Mouse (Mus musculus) spleen, postnatal 10 days (tissue): ENCODE data around the gene Itm2b.

ENCODE experiments used
- DNase-seq, 2 experiments: peaks; one replicate each; pipeline ENCODE4 v3.0.0; 2021 to 2022; ENCODE audit warnings: low spot score in 2 of 2

Itm2b gene

GRCm38 (mm10) chr14:73384913-73385719 is at the start of gene Itm2b:
TSS of gene Itm2b (minus strand) at chr14:73385289.
- DNase-seq = peak; percentile 90 to 91

GRCm38 (mm10) chr14:73433487-73433886 is 48.4 kb upstream of the Itm2b start:
- DNase-seq = no peak

- DNase-seq = no peak
Measured at GRCm38 (mm10) chr14:73430571-73430970, 45.5 kb upstream of the Itm2b start.

GRCm38 (mm10) chr14:73425571-73426041 is 40.5 kb upstream of the Itm2b start:
- no peak for DNase-seq

GRCm38 (mm10) chr14:73424961-73425360 is 39.9 kb upstream of the Itm2b start:
- DNase-seq = no peak

- DNase-seq = no peak
Measured at GRCm38 (mm10) chr14:73423542-73423941, 38.5 kb upstream of the Itm2b start.

- no peak for DNase-seq
Measured at GRCm38 (mm10) chr14:73422621-73423020, 37.5 kb upstream of the Itm2b start.

GRCm38 (mm10) chr14:73421580-73421979 is 36.5 kb upstream of the Itm2b start:
- no peak for DNase-seq

GRCm38 (mm10) chr14:73420138-73420745 is 35.2 kb upstream of the Itm2b start:
- DNase-seq = peak in 1 of 2 experiments; percentile 30

GRCm38 (mm10) chr14:73416511-73416910 is 31.4 kb upstream of the Itm2b start:
- DNase-seq = no peak

- DNase-seq = no peak
Measured at GRCm38 (mm10) chr14:73415376-73416035, 30.4 kb upstream of the Itm2b start.

GRCm38 (mm10) chr14:73411729-73412128 is 26.6 kb upstream of the Itm2b start:
- DNase-seq = no peak

GRCm38 (mm10) chr14:73410083-73410482 is 25.0 kb upstream of the Itm2b start:
- no peak for DNase-seq

- no peak for DNase-seq
Measured at GRCm38 (mm10) chr14:73408223-73408845, 23.2 kb upstream of the Itm2b start.

GRCm38 (mm10) chr14:73404016-73404415 is 18.9 kb upstream of the Itm2b start:
- no peak for DNase-seq

GRCm38 (mm10) chr14:73403351-73403750 is 18.3 kb upstream of the Itm2b start:
- no peak for DNase-seq

GRCm38 (mm10) chr14:73402296-73403035 is 17.4 kb upstream of the Itm2b start:
- no peak for DNase-seq

GRCm38 (mm10) chr14:73401408-73401807 is 16.3 kb upstream of the Itm2b start:
- no peak for DNase-seq

GRCm38 (mm10) chr14:73399866-73400618 is 15.0 kb upstream of the Itm2b start:
- peak in 1 of 2 experiments; percentile 31 for DNase-seq

- DNase-seq = peak in 1 of 2 experiments; percentile 14
Measured at GRCm38 (mm10) chr14:73398367-73398996, 13.4 kb upstream of the Itm2b start.
